Mouse (Mus musculus): Measurements from ENCODE around the gene Vps72.
"Not testable (repeated sequence)": the region's sequence is repeated elsewhere in the genome, so short reads cannot be mapped to it uniquely, and the experiment has no call there.

Gene Vps72

DNA sequence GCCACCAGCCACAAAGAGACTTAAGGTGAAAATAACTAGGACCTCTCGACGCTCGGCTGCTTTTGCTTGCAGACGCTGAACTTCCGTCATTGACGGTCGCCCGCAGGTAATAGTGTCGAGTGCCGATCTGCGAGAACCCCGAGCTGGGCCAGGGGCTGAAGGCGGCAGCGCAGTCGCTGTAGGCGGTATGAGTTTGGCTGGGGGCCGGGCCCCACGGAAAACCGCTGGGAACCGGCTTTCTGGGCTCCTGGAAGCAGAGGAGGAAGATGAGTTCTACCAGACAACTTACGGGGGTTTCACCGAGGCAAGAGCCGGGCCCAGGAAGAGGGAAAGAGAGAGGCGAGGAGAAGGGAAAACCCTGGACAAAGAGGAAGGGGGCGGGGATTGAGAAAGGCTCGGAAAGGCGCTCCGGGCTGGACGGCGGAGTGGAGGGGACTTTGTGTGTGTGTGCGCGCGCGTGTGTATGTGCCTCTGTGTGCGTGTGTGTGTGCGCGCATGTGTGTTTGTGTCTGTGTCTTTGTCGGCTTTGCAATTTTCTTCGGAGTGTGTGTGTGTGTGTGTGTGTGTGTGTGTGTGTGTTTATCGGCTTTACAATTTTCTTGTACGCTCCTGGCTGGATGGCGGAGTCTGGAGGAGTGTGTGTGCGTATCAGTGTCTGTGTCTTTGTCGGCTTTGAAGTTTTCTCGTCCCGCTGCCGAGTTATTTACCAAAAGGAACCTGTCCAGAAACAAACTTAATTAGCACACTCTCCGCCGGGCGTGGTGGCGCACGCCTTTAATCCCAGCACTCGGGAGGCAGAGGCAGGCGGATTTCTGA, at the start of gene Vps72:
Gene Vps72 (plus strand): TSS at position 112 of the 816 bp plus-strand sequence.
- peak; percentile 93 for DNase-seq (ENCODE audit: low spot score)

DNA sequence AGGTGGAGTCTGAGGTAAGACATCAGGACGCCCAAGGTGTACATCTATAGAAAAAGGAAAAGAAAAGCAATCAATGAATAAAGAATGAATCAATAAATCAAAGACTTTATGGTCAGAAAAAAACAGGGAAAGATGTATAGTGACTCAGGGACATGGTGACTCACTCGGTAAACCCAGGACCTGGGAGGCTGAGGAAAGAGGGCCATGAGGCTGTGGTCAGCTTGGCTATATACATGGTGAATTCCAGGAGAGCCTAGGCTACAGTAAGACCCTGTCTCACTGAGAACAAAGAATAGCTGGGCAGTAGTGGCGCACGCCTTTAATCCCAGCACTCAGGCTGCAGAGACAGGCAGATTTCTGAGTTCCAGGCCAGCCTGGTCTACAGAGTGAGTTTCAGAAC, 47.1 kb upstream of the Vps72 start:
- DNase-seq (ENCODE audit: low spot score): no peak

DNA sequence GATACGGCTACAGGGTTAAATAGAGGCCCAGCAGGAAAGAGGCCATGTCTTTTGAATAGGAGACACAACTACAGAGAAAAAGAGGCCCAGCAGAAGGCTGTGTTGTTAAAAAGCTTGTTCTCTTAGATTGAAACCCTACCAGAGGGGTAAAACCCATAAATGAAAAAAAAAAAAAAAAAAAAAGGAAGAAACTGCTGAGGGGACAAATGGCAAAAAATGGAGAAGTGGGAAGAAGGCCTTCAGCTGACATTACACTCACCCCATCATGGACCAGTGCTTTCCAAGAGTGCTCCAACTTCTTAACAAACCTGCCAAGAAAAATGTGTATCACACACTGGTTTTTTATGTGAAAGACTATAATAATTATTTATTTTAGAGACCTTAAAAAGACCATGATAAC, 45.3 kb upstream of the Vps72 start:
- DNase-seq (ENCODE audit: low spot score): no peak

DNA sequence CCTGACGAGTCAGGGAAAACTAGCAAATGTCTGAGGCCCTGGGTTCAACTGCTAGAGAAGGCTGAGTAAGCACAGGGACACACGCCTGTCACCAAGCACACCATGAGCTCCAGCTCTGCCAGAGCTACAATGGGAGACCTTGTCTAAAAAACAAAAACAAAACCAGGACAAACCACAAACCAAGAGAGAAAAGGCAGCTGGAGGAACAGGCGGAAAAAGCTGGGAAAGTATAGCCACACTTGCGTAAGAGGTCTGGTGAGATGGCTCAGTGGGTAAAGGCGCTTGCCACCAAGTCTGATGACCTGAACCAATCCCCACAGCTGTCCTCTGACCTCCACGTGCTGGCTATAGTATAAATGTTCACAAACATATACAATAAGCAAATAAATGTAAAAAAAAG, 44.7 kb upstream of the Vps72 start:
- no peak for DNase-seq (ENCODE audit: low spot score)

DNA sequence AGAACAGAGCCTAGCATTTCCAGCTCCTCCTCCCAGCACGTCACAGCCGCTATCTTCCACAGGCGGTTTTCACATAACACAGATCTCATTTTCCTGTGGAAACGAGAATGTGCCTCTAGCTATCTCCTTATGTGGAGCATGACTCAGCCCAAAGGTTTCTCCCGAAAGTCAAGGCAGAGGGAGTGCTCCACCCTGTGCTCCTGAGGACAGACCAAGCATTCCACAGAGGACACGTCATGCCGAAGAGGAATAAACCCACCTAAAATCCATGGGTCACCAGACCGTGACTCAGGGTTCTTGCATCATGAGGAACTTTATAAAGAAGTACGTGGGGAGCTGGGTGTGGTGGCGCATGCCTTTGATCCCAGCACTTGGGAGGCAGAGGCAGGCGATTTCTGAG, 44.3 kb upstream of the Vps72 start:
- no peak for DNase-seq (ENCODE audit: low spot score)

DNA sequence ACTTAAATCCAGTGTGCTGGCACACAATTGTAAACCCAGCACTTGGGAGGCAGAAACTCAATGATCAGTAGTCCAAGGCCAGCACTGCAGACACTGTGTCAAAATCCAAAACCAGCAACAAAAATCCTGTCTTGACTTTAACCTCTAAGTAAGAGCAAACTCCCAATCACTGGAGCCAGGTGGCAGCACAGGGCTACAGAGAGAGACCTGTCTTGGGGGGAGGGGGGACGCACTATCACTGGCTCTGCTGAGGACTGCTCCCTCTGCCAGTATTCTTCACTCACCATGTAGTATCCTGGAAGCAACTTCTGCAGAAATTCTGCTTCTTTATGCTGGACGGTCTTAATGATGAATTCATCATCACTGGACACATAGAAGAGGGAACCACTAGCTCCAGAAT, 39.2 kb upstream of the Vps72 start:
- DNase-seq (ENCODE audit: low spot score): no peak

DNA sequence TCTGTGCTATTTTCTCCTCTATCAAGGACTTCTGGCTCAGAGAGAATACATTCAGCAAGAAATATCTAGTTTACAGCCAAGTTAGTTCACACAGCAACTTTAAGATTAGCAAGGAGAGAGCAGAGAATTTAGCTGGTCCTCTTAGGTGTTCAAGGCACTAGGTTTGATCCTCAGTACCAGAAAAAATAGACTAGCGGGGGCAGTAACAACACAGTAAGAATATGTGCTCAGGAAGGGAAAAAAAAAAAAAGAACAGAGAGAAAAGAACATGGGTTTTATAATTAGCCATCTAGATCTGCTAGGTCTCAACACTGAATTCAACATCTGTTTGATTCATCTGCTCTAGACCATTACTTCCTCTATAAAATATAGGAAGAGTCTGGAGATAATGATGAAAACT, 22.8 kb upstream of the Vps72 start:
- DNase-seq (ENCODE audit: low spot score): no peak

DNA sequence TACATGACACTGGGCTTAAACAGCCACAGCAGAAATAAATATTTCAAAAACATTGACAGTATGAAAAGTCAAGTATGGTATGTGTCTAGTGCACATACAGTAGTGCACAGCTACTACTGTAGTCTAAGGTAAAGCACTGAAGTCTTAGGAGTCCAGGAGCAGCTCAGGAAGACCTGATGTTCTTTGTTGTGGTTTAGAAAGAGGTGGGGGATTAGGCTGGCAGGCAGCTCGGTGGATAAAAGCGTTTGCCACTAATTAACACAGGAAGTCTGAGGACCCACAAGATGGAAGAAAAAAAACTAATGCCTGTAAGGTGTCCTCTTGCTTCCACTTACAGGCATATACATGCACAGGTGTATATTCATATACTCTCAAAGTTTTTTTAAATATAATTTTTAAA, 10.0 kb upstream of the Vps72 start:
- DNase-seq (ENCODE audit: low spot score): no peak

DNA sequence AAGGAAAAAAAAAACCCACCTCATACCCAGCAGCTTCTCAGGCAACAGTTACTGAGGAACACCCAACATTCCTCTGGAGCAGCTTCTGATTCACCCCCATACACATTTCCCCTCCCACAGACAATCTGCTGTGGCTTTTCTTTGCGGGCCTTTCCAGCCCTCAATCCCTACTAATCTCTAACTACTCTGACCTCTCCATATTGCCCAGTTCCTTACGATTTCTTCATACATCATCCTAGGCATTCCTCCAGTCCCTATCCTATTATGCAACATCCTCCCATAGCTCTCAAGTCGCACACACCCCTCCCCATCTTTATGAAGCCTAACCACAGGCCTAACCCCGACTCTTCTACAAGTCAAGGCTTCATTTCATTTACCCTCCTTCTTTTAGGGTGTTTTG, 5.7 kb upstream of the Vps72 start:
- DNase-seq (ENCODE audit: low spot score): no peak

DNA sequence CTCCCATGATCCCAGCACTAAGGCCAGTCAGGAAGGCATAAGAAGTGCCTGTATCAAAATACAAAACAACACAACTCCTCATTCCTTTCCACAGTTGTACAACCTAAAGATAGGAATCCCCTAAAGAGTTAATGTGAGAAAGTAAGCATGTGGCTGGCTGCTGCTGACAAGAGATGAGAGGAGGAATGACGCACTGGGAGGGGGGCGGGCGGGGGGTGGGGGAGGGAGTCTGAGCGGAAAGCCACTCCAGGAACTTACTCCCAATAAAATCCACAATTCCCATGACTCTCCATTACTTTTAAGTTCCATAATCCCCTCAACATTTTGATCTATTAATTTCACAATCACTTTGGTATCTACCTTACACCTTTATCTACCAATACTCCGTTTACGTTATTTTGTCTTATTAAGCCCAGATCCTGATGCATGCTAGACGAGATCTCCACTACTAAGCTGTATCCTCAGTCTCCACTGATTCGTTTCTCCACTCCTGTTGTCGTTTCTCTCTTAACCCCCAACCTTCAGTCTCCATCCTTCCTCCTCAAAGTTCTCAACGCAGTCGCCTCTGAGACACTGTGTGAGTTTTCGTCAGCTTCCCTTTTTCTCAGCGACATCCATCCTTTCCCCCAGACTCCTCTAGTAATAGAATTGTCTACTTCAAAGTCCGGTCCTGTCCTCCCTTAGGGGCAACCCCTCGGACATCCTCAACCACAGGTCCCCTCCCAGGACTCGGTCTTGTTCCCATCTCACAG, 5.1 kb upstream of the Vps72 start:
- DNase-seq (ENCODE audit: low spot score): no peak

DNA sequence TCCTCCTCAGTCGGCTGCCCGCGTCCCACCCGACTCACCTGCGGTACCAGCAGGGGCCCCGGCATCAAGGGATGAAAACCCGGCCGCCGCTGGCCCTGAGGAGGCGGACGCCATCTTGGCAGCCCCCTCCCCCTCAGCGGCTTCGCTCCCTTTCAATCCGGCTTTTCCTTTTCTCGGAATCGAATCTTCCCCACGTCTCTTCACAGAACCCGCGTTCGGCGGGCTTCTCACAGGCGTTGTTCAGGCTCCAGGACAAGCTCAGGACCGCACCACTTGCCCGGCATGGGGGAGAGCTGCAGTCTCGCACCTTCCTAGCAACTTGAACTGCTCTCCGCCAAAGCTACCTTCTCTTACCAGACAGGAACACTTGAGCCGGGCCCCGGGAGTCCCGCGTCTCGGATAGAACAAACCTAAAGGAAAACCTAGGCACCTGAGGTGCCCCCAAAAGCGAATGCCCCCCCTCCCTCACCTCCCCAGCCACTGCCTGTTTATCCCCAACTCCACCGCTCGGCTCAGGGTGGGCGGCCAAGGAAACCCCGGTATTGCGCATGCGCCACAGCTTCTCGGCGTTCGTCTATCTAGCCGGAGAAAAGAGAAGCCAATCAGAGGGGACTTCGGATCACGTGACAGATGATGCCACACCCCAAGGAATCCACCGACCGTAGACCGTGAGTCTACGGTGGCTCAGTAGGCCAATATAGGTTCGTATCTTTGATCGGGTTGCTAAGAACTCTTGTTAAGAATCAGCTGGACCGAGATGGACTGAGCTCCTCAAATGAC, 4.3 kb upstream of the Vps72 start, which contains the start of gene Pip5k1a:
Gene Pip5k1a (minus strand): TSS at position 593 of the 780 bp plus-strand sequence.
- DNase-seq (ENCODE audit: low spot score): peak; percentile 97

DNA sequence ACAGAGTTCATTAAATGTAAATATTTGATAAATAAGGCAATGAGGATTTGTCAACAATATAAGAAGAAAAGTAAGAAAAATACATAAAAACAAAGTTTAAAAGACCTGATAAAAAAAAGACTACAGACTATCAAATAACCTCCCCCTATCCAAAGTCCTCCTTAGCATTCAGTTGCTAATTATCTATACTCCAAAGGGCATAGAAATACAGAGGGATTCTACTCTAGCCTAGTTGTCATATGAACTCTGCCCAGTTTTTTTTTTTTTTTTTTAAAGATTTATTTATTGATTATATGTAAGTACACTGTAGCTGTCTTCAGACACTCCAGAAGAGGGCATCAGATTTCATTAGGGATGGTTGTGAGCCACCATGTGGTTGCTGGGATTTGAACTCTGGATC, 3.5 kb upstream of the Vps72 start:
- DNase-seq (ENCODE audit: low spot score): not testable (repeated sequence)

DNA sequence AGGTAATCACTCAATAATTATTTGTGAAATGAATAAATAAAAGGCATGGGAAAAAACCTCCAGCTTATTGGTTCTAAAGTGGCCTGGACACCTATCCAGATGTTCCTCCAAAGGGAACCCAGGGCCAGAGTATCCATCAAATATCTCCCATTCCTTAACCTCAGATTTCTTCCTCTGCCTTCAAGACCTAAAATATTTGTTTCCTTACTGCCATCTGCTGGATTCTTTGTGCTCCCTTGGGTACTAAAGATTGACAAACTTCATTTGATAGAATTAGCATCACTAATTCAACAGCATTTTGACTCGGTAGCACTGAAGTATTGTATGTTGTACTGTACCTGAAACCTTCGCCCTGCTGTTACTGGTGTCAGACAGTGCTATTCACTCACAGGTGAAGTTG, 2.9 kb upstream of the Vps72 start:
- DNase-seq (ENCODE audit: low spot score): no peak

DNA sequence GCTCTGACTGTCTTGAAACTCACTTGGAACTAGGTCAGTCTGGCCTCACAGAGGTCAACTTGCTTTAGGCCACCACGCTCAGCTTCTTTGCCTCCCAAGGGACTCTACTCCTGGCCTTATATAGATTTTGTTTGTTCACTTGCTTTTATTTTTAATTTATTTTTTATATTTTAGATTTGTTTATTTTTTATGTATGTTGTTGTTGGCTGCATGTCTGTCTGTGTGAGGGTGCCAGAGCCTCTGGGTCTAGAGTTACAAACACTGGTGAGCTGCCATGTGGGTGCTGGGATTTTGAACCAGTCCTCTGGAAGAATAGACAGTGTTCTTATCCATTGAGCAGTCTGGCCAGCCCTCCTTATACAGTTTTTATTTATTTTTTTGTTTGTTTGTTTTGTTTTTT, 1.9 kb downstream of the Vps72 start:
- DNase-seq (ENCODE audit: low spot score): no peak

DNA sequence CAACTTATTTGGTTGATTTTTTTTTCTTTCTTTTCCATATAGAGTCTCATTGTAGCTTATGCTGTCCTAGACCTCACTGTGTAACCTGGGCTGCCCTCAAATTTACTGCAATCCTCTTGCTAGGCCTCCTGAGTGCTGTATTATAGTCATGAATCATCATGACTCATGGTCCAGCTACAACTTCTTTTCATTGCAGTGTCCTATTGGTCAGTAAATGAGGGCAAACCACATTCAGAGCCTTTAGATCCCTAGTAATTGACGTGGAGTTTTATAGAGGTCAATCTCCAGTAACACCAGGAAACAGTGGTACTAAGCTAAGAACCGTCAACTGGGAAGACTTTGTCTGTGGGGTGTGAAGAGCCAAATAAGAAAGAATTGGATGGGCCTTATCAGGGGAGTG, 6.9 kb downstream of the Vps72 start:
- DNase-seq (ENCODE audit: low spot score): no peak

DNA sequence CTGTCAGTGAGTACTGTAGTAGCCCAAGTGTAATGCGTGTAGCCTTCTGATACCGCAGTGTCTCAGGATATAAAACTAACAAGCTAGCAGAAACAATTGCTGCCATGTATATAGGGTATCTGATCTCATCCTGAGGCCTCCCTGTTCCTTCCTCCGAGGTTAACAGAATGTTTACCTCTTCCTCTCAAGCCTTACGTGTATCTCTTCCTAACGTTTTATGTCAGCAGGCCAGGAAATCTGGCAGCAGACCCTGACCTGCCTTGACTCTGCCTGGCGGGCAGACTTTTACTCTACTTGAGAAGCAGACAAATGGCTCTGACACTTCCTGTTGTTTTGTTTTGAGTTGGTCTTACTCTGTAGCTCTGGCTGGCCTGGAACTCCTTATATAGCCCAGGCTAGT, 10.8 kb downstream of the Vps72 start:
- no peak for DNase-seq (ENCODE audit: low spot score)

DNA sequence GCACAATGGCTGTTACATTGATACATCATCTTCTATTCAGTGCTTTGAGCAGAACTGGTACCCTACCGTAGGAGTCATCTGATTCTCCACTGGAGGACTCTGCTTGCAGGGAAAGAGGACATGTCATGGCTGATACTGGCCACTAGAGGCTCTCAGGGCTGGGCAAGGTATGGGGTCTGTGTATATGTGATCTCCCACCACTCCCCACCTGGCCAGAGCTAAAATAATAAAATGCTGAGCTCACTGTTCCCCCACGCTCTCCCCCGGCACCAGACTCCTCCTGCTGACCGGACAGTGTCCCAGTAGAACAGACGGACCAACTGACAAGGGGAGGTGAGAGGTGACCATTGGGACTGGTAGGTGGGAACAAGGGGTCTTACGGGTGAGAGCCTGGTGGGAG, 13.4 kb downstream of the Vps72 start, which contains the start of gene Tmod4:
Gene Tmod4 (plus strand): TSS at position 231 of the 400 bp plus-strand sequence.
- DNase-seq (ENCODE audit: low spot score): no peak

DNA sequence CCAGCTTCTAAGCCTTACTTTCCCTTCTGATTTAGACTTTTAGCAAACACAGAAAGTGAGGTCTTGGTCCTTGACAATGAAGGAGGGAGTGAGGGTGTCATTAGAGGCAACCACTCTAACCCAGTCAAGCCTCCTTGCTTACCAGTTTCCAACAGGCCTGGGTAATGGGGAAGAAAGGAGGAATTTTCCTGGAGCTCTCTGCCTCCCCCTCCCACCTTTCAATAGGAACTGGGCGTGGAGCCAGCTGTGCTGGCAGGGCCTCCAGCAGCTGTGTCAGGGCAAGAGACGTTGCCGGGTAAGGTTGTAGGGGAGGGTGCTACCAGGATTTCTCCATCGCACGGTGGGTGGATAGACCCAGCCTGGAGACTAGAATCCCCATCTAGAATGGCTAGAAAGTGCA, 14.2 kb downstream of the Vps72 start:
- no peak for DNase-seq (ENCODE audit: low spot score)

DNA sequence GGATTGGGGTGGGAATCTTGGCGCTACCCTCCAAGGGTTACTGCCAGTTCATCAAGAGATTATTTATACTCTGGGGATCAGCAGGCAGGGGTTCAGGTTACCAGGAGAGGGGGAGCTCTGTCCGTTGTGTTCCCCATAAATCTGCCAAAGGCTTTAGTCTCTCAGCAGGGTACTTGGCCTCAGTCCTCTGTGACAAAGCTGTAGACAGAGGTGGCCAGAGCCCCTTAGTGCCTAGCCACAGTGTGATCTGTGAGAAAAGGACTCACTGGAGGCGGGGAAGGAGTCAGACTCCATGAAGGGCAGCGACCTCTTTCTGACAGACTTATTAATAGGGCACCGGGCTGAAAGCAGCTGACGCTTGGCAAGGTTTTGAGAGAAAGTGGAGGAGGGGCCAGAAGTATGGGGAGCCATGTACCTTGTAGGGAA, 18.4 kb downstream of the Vps72 start:
- no peak for DNase-seq (ENCODE audit: low spot score)

DNA sequence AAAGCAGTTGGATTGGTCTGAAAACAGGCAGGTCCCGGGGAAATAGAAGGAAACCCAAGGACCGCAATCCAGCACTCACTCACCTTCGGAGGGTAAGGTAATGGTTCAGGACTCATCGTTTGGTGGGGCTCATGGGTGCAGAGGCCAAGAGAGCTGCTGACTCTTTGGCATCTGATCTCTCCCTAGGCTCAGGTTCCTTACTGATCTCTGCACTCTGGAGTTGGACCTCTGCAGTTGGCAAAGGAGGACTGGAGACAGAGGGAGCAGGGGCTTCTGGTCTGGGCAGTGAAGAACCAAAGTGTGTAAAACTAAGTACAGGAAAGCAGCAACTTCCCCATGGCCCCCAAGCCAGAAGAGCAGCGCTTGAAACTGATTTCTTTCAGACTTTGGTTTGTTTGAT, 19.3 kb downstream of the Vps72 start:
- no peak for DNase-seq (ENCODE audit: low spot score)

DNA sequence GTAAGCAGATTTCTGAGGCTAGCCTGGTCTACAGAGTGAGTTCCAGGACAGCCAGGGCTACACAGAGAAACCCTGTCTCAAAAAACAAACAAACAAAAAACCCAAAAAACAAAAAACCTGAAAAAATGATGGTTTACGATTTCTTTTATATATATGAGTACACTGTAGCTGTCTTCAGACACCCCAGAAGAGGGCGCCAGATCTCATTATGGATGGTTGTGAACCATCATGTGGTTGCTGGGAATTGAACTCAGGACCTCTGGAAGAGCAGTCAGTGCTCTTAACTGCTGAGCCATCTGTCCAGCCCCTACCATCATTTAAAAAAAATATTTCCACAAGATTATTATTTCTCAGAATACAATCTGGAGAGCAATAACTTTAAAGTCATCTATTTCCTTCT, 21.6 kb downstream of the Vps72 start:
- not testable (repeated sequence) for DNase-seq (ENCODE audit: low spot score)

DNA sequence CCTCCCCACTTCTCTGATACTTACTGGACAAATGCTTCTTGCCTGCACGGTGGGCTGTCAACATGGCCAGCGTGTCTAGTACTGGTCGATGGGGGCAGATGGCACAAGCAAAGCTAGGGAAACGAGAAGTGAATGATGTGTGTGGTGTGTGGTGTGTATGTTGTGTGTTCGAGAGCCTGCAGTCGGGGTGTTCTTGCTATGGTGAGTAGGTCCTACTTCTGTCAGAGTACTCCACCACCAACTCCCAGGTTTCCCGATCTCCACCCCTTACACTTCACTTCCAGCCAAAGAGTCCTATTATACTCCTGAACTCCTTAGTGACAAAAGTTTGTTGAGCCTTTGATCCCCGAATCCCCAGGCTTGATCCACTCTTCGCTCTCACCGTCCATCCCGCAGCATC, 22.4 kb downstream of the Vps72 start:
- no peak for DNase-seq (ENCODE audit: low spot score)

DNA sequence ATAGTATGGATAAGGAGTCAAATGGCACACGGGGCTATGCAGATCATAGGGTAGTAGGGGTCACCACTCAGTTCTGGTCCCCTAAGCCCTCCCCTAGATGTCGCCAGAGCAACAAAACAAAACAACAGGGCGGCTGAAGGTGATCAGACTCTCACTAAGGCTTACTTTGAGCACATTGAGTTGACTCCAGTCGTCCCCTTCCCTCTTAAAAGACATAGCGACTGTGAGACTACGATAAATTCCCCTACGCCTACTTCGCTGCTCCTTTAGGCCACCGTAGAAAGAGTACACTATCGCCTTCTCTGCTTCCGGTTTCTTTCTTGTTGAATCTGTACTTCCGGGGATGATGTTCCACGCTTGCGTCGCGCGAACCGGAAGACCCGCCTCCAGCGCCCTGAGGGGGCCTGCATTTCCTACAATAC, 22.9 kb downstream of the Vps72 start, which contains the start of the genes Scnm1 and Lysmd1:
Gene Scnm1 (minus strand): TSS at position 332 of the 422 bp plus-strand sequence.
Gene Lysmd1 (plus strand): TSS at position 409 of the 422 bp plus-strand sequence.
- peak; percentile 91 for DNase-seq (ENCODE audit: low spot score)
